Mouse (Mus musculus) neutrophil, adult 5-6 weeks (primary cell): ENCODE measurements at regions not wholly inside any gene's neighbourhood (a gene's known extent, or its start where the extent isn't known, plus 50 kb on each side); places are given as distances from the start of the nearest gene placed in this dataset.

Experiments
- ATAC-seq: fragments of 151-379, 151-347 bp; 2 replicates; pipeline ENCODE4 v1.8.0; 2017; ENCODE audit warnings: mild to moderate bottlenecking, moderate TSS enrichment; ENCODE audit not compliant: insufficient number of reproducible peaks, poor library complexity, low FRiP score, severe bottlenecking; ENCODE audit errors: extremely low read depth

GRCm38 (mm10) chr13:51926764-51927163 is 80.3 kb downstream of the Gadd45g start:
- ATAC-seq, result no peak

DNA sequence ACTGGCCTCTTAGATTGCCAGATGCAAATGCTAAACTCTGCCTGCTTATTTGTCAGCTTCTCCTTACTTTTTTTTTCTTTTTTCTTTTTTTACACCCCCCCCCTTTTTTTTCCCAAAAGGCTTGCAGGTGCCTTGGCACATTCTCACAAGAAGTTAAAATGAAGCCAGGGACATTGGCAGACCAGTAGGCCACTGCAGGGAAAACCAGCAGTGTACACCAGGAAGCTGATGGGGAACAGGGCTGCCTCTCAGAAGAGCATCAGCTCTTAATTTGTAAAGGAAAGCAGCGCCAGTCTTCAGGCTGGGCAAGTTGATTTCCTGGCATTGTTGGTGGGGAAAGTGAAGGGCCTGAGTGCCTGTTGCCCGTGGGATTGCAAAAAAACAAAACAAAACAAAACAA is 83.3 kb downstream of the Gadd45g start:
- ATAC-seq, result no peak

- no peak for ATAC-seq
Observed at GRCm38 (mm10) chr13:51930301-51930747, 83.8 kb downstream of the Gadd45g start.

- ATAC-seq, result no peak
Observed at GRCm38 (mm10) chr13:51930931-51931330, 84.5 kb downstream of the Gadd45g start.

DNA sequence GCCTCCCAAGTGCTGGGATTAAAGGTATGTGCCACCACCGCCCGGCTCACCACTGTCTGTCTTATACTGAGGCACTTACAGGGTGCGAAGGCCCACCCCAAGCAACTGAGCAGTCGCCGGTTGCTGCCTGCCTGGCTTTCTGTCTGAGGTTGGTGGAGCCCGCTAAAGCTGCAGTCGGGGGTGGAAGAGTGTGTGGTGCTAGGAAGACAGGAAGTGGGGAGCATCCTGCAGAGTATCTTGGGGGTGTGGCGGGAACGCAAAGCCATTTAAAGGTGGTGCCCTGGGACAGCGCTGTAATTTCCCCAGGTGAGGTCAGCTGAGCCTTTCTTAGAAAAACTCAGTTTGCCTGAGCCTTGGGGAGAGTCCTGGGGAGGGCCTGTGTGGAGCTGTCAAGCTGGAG is 89.3 kb downstream of the Gadd45g start:
- no peak for ATAC-seq

DNA sequence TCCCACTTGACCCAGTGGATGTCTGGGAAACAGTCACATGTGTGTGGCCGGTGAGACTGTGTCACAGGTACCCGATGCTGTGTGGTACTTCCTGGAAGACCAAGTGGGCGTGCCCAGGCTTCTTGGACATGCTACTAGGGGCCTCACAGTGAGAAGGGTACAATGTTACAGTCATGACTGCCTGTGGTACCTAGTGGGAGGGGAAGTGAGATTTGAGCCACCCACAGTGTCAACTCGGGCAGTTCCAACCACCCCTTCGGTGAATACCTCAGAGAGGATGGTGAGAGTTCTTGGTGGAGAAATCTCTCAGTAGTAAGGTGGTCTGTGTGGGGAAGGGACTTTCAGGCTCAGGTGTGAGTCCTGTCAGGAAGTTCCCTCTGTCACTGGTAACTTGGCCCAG is 90.0 kb downstream of the Gadd45g start:
- no peak for ATAC-seq

DNA sequence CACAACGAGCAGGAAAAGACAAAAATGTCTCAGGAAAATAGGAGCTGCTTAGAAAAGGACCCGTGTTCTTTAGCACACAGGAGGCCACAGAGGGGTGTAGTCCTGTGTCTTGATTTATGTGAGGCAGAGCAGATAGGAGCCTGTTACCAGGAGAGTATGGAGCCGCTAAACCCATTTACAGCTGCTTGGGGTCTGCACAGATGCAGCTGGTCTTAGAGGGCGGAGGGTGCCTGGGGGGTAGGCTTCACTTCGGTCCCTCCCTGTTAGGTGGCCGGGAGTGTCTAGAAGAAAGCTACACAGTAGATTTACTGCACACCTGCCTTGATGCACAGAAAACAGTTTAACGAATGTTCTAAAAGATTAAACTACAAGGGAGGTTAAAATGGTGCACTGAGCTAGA is 91.4 kb downstream of the Gadd45g start:
- no peak for ATAC-seq

DNA sequence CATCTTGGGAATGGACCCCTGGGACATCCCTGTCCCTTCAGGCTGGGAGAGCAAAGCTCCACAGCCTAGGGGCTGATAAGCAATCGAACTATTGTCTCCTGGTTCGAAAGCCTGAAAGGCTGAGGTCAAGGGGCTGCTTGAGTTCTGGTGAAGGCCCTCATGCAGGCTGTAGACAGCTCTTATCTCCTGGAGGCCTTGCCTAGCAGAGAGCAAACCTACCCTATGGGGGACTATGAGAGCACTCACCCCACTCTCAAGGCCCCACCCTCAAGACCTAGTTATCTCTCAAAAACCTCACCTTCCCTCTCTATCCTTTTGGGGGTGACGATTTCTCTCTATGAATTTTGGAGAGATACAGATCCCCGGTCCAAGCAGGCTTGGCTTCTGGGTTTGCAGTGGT is 92.8 kb downstream of the Gadd45g start:
- no peak for ATAC-seq

DNA sequence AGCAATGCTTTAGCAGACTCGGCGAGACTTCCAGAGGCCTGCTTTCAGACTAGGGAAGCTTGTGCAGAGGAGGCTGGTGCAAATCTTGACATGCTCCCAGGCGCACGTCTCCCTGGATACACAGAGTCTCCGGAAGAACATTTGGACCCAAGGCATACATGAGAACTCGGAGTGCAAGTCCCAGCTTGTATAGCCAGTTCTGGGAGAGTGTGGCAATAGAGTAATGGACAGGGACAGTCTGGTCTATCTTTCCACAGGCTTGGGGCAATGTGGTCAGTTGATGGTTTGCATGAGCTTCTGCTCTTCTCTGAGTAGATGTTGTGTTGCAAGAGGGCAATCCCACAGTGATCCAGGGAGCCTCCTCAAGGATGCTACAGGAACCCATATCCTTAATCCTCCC is 93.2 kb downstream of the Gadd45g start:
- ATAC-seq, result no peak

DNA sequence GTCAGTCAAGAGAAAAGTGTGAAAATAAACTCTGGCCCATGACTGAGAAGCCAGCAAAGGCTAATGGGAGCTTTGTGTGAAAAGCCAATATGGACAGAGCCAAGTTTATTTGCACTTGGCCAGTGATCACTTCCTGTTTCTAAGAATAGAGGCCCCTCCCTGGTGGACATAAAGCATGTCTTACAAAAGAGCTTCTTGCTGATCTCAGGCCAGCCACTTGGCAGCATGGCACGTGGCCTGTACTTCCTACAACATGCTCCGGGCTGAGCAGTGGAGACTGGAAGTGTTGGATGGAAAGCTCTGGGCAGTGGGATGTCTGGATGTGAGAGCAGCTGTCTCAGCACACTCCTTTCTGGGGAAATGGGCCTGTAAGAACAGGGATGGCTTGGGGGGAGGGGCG is 99.7 kb downstream of the Gadd45g start:
- peak; percentile 64 for ATAC-seq

- no peak for ATAC-seq
Observed at GRCm38 (mm10) chr13:51948896-51949295, 102.4 kb downstream of the Gadd45g start.

- ATAC-seq, result no peak
Observed at GRCm38 (mm10) chr13:51951506-51952038, 105.1 kb downstream of the Gadd45g start.

GRCm38 (mm10) chr13:51953084-51953483 is 106.6 kb downstream of the Gadd45g start:
- ATAC-seq, result no peak

DNA sequence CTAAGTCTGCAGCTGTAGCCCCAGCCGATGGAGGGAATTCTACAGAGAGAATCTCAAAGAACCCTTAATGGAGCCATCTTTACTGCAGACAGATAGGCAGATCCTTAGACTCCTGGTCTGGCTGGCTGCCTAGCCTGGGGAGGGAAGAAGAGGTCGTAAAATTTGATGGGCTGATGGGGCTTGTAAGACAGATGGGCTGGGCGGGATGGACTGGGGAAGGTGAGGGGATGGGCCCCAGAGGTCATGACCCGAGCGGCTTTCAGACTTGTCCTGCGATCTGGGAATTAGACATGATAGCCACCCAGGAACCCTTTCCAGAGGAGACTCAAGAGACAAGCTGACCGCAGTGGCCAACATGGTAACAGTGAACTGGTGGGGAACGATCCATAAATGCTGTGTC is 107.1 kb downstream of the Gadd45g start:
- no peak for ATAC-seq

- no peak for ATAC-seq
Observed at GRCm38 (mm10) chr13:51957101-51957500, 110.6 kb downstream of the Gadd45g start.

DNA sequence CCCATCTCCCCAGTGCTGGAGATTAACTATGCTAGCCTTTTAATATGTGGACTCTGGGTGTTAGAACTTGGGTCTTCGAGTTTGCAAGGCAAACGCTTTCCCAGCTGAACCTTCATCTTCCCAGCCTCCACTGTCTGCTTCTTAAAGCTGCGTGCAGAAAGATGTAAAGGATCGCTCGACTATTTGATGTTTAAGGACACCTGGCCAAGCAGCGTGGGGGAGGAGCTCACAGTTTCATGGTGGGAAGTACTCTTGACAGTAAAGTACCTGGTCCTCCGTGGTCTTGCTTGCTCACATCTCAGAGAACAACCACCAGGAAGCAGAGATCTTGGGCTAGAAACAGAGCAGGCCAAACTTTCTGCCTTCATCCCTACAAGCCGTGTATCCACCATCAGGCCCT is 113.1 kb downstream of the Gadd45g start:
- ATAC-seq, result no peak

GRCm38 (mm10) chr13:51960262-51960661 is 113.8 kb downstream of the Gadd45g start:
- no peak for ATAC-seq

DNA sequence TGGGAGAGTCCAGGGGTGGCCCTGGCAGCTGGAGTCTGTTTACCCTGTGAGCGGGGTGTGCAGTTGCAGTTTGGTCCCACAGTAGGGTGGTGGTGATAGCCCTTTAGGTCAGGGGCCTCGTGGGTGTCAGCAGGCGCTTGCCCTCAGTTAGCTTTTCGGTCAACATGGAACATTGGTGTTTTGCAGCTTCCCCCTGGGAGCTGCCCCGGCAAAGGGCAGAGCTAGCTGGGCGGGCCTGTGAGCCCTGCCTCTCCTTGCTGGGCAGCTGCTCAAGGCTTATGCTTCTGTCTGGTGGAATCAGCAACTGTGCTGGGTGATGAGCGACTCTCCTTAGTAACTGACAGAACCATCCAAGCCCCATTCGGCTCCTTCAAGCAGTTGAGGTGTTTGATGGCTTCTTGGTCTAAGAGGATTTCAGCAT is 115.7 kb downstream of the Gadd45g start:
- ATAC-seq, result no peak

- ATAC-seq, result no peak
Observed at GRCm38 (mm10) chr13:51962676-51963075, 116.2 kb downstream of the Gadd45g start.

GRCm38 (mm10) chr13:51963966-51964365 is 117.5 kb downstream of the Gadd45g start:
- ATAC-seq, result no peak

DNA sequence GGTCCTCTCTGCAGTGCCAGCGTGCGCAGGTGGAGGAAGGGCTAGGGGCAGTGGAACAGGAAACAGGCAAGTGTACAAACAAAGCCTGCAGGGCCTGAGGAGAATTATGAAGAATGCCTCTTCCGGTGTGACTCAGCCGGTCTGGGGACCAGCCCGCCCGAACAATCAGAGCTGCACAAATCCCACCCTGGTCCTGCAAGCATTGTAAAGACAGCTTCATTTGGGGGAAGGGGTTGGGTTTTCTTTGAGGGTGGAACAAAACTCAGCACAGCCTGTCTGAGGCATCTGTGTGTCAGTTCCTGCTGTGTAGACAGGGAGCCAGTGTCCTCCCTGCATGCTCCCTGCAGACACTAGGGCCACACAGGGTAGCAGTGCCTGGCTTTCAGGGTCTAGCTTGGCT is 117.9 kb downstream of the Gadd45g start:
- peak; percentile 47 for ATAC-seq
